Mouse (Mus musculus): Measurements from ENCODE around the gene Zfp697.

Gene Zfp697

DNA sequence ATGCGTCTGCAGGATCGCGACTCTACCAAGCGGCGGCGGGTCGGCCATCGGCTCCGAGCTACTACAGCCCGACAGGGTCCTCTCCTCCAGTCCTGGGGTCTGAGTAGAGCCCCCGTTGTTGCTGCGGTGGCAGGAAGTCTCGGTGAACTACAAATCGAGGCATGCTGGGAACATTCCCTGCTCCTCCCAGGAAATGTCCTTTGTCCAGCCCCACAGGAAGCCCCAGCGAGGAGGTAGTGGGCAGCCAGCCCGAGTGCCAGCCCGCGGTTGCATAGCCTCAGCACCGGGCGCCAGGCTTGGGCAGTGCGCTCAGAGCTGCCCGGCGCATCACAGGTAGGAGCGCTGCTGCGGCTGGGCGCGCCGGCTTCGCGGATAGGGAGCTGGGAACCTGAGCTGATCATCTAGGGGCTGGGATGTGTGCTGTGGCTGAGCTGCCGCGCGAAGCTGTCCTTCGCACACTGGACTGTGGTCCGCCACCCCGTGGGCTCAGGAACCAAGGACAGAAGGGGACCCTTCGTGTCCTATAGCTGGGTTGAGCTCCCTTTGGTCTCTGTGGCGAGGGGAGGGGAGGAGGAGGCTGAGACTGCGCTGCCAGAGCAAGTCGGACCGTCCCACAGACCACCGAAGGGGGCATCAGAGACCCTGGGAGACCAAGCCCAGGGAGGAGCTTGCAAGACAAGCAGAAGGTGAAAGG, at the start of gene Zfp697:
TSS of gene Zfp697 (plus strand) at position 216 of the 694 bp plus-strand sequence.
- DNase-seq (ENCODE audit: inconsistent age in 2 of 2, low spot score in 1 of 2): peak; percentile 85 to 94

DNA sequence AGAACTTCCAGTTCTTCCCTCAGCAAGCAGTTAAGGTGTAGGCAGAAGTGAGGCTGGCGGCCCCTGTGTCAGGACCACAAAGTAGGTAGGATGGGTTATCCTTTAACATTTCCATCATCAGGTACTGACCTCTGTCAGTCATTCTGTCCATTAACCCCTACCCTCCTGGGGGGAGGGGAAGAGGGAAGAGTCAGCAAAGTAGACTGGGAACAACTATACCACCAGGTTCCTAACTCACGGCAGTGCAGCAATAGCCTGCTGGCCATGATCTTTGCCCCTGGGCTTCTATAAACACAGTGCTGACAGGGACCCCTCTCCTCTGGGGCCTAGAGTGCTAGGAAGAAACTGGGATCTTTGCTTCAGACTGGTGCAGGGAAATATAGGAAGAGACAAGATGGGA, 48.3 kb upstream of the Zfp697 start:
- DNase-seq (ENCODE audit: inconsistent age in 2 of 2, low spot score in 1 of 2): no peak

- no peak for DNase-seq (ENCODE audit: inconsistent age in 2 of 2, low spot score in 1 of 2)
Measured at GRCm38 (mm10) chr3:98335331-98335730, 46.9 kb upstream of the Zfp697 start.

DNA sequence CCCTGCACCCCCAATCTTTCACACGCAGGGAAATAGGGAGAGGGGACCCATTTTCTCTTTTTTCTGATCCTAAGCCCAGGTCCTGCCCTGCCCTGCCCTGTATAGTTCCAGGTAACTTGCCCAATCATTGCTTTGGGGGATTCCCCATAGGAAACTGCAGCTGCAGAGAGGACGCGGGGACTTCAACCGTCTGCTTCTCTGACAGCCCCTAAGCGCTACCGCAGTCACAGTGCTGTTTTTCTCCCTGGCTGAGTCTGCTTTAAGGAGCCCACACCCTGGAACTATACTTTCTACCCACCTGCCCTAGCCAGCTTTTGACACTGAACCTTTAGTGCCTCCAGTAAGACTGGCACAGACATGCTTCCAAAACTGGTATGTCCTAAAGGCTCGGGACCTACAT, 46.4 kb upstream of the Zfp697 start:
- DNase-seq (ENCODE audit: inconsistent age in 2 of 2, low spot score in 1 of 2): no peak

GRCm38 (mm10) chr3:98336661-98337654, 45.3 kb upstream of the Zfp697 start:
- DNase-seq (ENCODE audit: inconsistent age in 2 of 2, low spot score in 1 of 2): no peak

GRCm38 (mm10) chr3:98338584-98339041, 43.6 kb upstream of the Zfp697 start:
- peak; percentile 38 to 75 for DNase-seq (ENCODE audit: inconsistent age in 2 of 2, low spot score in 1 of 2)

GRCm38 (mm10) chr3:98339097-98339705, 43.1 kb upstream of the Zfp697 start:
- peak; percentile 42 to 84 for DNase-seq (ENCODE audit: inconsistent age in 2 of 2, low spot score in 1 of 2)

DNA sequence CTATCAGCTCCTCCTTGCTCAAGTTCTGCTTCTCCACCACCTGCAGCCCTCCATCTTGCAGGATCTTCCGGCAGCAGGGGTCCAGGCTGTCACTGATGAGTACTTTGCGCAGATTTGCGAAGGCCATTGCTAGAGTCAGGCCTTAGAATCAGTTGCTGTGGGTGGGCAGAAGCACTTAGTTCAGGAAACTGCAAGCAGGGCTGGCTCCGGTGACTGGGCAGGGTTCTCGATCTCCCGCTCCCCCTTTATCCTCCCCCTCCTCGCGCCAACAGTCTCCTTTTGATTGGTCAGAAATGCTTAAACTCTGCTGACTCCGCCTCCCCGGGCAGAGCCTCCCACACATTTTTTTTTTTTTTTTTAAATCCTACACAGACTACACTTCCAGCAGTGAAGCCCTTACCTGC, 42.6 kb upstream of the Zfp697 start, which contains the start of gene Phgdh:
TSS of gene Phgdh (minus strand) at position 285 of the 404 bp plus-strand sequence.
- peak in 1 of 2 experiments; percentile 56 for DNase-seq (ENCODE audit: inconsistent age in 2 of 2, low spot score in 1 of 2)

DNA sequence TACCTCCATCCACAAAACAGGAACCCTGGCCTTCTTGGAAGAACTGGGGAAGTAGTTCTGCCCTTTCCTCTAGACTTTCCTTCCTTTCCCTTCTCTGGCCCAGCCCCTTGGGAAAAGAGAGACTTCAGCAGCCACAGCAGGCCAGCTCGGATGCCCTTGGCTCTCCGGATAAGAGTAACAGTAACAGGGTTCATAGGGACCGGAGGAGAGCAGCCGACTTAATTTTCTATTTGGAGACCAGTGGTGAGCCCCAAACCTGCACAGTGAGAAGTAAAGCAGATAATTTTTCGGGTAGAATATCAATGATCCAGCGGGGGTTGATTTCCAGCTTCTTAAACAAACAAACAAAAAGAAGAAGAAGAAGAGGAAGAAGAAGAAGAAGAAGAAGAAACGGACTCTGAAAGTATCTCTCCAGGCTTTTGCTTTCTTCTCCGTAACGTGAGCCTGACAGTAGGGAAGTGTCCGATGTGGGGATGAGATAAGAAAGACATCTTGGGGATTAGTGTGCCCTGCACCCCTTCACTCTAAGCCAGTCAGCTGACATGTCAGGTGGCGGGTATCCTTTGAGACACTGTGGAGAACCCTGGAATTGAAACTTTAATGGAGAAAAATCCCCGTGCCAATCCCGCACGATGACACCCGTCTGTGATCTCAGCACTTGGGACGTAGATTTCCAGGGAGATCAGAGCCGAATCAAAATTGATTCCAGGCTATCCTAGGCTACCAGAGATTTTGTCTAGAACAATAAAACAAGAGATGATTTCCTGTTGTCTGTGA, 41.3 kb upstream of the Zfp697 start:
- DNase-seq (ENCODE audit: inconsistent age in 2 of 2, low spot score in 1 of 2): peak in 1 of 2 experiments; percentile 28

GRCm38 (mm10) chr3:98343235-98343634, 39.0 kb upstream of the Zfp697 start:
- no peak for DNase-seq (ENCODE audit: inconsistent age in 2 of 2, low spot score in 1 of 2)

DNA sequence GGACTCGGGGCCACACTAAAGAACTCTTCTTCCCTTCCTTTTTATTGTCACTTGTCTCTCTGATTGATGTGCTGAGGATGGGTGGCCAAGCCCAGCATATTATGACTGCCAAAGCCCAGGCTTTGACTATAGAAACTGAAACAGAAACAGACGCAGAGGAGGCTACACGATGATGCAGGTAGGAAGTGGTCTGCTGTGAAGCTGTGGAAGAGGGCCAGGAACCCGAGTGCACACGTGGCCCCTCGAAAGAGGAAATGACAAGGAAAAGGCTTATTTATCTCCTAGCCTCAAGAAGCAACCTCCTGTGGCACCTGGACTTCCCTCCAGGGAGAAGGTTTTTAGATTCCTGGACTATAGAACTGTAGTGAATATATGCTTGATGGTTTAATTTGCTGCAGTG, 34.2 kb upstream of the Zfp697 start:
- DNase-seq (ENCODE audit: inconsistent age in 2 of 2, low spot score in 1 of 2): no peak

DNA sequence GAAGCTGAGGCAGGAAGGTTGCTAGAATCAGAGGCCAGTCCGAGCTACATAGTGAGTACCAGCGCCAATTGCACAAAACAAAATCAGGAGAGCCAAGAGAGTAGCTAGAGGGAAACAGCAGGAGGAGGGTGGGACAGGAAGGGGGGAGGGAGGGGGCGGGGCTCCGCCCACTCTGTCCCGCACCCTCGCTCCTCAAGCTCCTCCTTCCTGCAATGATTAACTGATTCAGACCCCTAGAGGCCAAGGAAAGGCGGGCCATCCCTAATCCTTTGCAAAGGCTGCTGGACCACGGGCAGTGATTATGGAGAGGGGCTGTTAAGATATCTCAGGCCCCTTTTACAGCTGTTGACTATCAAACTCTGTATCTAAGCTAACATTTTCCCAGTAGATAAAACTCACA, 33.6 kb upstream of the Zfp697 start:
- no peak for DNase-seq (ENCODE audit: inconsistent age in 2 of 2, low spot score in 1 of 2)

DNA sequence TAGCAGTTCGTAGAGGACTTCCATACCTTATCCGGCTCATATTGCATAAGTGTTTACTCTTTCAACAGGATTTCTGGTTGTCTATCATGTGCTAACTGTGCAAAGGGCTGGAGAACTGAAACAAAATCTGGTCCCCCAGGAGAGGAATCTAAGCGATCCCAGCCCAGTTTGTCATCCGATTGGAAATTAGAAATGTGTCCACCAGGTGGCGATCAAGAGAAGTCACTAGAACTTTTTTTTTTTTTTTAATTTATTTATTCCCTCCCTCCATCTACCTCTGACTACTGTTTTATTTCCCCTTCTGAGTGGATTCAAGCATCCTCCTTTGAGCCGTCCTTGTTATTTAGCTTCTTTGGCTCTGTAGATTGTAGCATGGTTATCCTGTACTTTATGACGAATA, 28.4 kb upstream of the Zfp697 start:
- peak; percentile 25 to 86 for DNase-seq (ENCODE audit: inconsistent age in 2 of 2, low spot score in 1 of 2)

DNA sequence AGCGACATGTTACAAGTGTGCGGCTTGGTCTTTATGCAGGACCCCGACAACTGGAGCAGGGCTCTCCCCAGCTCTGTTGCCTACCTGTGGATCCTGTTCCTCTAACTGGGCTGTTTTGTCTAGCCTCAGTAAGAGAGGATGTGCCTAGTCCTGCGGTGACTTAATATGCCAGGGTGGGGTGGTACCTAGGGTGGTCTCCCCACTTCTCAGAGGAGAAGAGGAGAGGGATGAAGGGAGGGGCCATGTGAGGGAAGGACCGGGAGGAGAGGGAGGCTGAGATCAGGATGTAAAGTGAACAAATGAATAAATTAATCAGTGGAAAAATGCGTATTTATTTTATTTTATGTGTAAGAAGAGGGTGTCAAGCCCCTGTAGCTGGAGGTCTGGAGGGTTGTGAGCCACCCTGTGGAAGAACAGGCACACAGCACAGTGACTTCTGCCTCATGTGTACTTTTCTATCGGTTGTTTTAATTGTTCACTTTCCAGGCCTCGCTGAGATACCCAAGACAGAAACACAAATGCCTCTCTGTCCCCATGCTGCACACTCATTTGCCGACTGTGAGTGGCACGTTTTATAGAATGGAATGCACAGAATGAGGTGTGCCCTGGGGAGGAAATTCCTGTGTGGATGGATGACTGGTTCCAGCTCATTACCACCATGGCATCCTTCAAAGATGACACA, 26.8 kb upstream of the Zfp697 start:
- DNase-seq (ENCODE audit: inconsistent age in 2 of 2, low spot score in 1 of 2): no peak

- DNase-seq (ENCODE audit: inconsistent age in 2 of 2, low spot score in 1 of 2): no peak
Measured at GRCm38 (mm10) chr3:98356026-98356365, 26.3 kb upstream of the Zfp697 start.

DNA sequence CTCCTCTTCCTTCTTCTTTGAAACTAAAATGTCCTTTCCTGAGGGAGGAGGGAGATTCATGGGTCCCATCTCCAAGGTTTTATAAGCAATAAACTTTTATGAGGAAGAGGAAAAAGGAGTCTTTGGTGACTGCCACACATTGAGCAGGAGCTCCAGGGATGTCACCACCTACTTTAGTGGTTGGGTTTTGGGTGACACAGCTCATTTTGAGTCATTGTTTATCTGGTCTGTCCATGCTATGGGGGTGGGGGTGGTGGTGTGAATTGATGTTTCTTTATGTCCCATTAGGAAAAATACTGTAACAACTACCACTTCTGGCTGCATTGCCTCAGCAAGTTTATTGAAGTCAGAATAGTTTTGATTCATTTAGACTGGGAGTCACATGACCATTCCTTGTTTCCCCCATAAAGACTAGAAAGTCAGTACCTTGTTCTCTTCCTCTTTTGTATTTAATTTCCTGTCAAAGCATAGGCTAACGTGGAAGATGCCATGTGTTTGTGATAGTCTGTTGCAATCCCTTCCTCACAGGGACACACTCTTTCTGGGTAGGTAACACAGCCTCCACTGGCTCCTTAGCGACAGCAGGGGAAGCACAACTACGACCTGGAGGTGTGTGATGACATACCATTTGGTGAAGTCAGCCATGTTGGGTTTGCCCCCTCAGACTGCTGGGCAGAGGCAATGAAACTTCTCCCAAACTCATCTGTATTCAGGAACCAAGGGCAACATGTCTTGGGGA, 25.5 kb upstream of the Zfp697 start:
- DNase-seq (ENCODE audit: inconsistent age in 2 of 2, low spot score in 1 of 2): no peak

DNA sequence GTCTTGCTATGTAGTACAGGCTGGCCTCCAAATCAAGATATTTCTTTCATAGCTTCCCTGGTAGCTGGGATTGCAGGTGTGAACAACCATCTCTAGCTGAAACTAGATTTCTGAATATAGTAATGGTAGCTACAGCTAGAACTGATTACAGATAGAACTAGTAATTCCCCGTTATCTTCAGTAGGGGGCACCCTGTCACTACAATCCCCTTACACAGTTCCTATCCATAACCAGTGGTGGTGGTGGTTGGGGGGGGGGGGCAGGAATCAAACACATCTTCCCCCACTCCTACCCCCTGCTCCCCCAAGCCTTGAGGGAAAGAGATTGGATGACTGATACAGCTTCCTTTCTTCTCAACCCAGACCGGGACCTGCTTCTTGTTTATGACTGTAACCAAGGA, 19.5 kb upstream of the Zfp697 start:
- DNase-seq (ENCODE audit: inconsistent age in 2 of 2, low spot score in 1 of 2): peak in 1 of 2 experiments; percentile 81

GRCm38 (mm10) chr3:98366086-98366485, 16.2 kb upstream of the Zfp697 start:
- no peak for DNase-seq (ENCODE audit: inconsistent age in 2 of 2, low spot score in 1 of 2)

DNA sequence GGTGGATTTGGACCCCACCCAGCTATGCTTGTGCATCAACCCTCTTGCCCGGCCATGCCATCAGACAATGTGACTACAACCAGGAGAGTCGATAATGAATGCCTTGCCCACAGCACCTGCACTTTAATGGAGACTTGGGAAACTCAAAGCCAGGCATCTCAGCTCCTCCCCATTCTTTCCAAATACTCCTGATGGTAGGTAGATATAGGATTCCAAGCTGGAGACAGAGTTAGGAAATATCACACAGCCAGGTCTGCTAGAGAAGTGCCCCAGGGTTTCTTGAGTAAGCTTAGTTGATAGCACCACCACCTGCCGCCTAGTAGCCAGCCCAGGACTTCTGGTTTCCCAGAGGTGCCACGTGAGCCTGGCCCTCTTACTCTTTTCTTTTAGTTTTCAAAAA, 15.4 kb upstream of the Zfp697 start:
- DNase-seq (ENCODE audit: inconsistent age in 2 of 2, low spot score in 1 of 2): no peak
